In genomic region chr2:92023362-92024273, GRCm38 (mm10) we compare ENCODE assay signal across 8 mouse cellular contexts. TPM values are rescaled to one million over a fixed set of nuclear protein-coding genes. Genes with fewer than 3 reads are reported as not detected.
DNase-seq lines count a peak whose midpoint lies in the region; ATAC-seq and TF ChIP-seq lines count a peak whose summit lies in the region.

No protein-coding gene starts in this region.

- peak; percentile 40 for ATAC-seq in forebrain, postnatal 0 days
- 0 out of 2 replicates have a peak, but pooled peaks have one; percentile 43 for ATAC-seq in hindbrain, embryonic 15.5 days (ENCODE audit: low FRiP score, low read depth)
- peak; percentile 22 for ATAC-seq in liver, embryonic 16.5 days (ENCODE audit: low read depth)
- peak; percentile 54; the same call in 1 of the 2 replicates for ATAC-seq in neural tube, embryonic 14.5 days (ENCODE audit: low read depth)

- WGBS in forebrain, postnatal 0 days, result 7% methylated on average over 44 of the region's 56 CpGs
- WGBS in hindbrain, embryonic 15.5 days, result 6% methylated on average over 44 of the region's 56 CpGs
- 3% methylated on average over 47 of the region's 56 CpGs for WGBS in liver, embryonic 16.5 days (ENCODE audit: insufficient replicate concordance)
- WGBS in neural tube, embryonic 14.5 days, result 7% methylated on average over 44 of the region's 56 CpGs

- H3K9me3 ChIP-seq in forebrain, postnatal 0 days (ENCODE audit: low read length), result no peaks in the 10 kb centered on the region
- no peaks in the 10 kb centered on the region for H3K9me3 ChIP-seq in hindbrain, embryonic 15.5 days
- no peaks in the 10 kb centered on the region for H3K9me3 ChIP-seq in liver, embryonic 16.5 days (replicated peaks; ENCODE audit: control insufficient read depth, low read length)
- H3K9me3 ChIP-seq in neural tube, embryonic 14.5 days (ENCODE audit: control insufficient read depth, low read length), result no peaks in the 10 kb centered on the region

- H3K9ac ChIP-seq in forebrain, postnatal 0 days, result peak overlapping the region; percentile 58
- H3K9ac ChIP-seq in hindbrain, embryonic 15.5 days, result peak overlapping the region; percentile 64
- H3K9ac ChIP-seq in liver, embryonic 16.5 days (ENCODE audit: low read depth, low read length), result peak overlapping the region; percentile 56
- H3K9ac ChIP-seq in neural tube, embryonic 14.5 days (replicated peaks; ENCODE audit: low read depth, low read length), result peak overlapping the region; percentile 58

- H3K36me3 ChIP-seq in forebrain, postnatal 0 days (ENCODE audit: insufficient read depth), result no peaks in the 10 kb centered on the region
- no peaks in the 10 kb centered on the region for H3K36me3 ChIP-seq in hindbrain, embryonic 15.5 days
- no peaks in the 10 kb centered on the region for H3K36me3 ChIP-seq in liver, embryonic 16.5 days (ENCODE audit: control insufficient read depth, insufficient read depth)
- no peaks in the 10 kb centered on the region for H3K36me3 ChIP-seq in neural tube, embryonic 14.5 days (ENCODE audit: control insufficient read depth, insufficient read depth, low read length)

- intact Hi-C loops in left cerebral cortex, postnatal 4 days (cut with DNase I), result no loop called here
- intact Hi-C loops in left cerebral cortex, postnatal 14 days (cut with DNase I), result no loop called here

- no peak overlapping the region for H3K27ac ChIP-seq in forebrain, postnatal 0 days (ENCODE audit: low read depth, low read length)
- H3K27ac ChIP-seq in hindbrain, embryonic 15.5 days (replicated peaks), result no peak overlapping the region
- H3K27ac ChIP-seq in liver, embryonic 16.5 days (ENCODE audit: low read length), result no peak overlapping the region
- H3K27ac ChIP-seq in neural tube, embryonic 14.5 days (ENCODE audit: low read depth, low read length), result no peak overlapping the region

- H3K4me2 ChIP-seq in forebrain, postnatal 0 days (ENCODE audit: low read depth), result peak overlapping the region; percentile 95
- H3K4me2 ChIP-seq in hindbrain, embryonic 15.5 days, result peak overlapping the region; percentile 99
- peak overlapping the region; percentile 76 for H3K4me2 ChIP-seq in liver, embryonic 16.5 days (ENCODE audit: low read depth, low read length)
- H3K4me2 ChIP-seq in neural tube, embryonic 14.5 days (ENCODE audit: low read depth, low read length), result peak overlapping the region; percentile 94

- TF ChIP-seq CTCF in forebrain, postnatal 0 days (IDR thresholded peaks at IDR 0.05; ENCODE audit: low read depth), result peak; percentile 61

- H3K4me3 ChIP-seq in forebrain, postnatal 0 days (ENCODE audit: low read depth, low read length), result peak overlapping the region; percentile 60
- H3K4me3 ChIP-seq in hindbrain, embryonic 15.5 days, result peak overlapping the region; percentile 73
- H3K4me3 ChIP-seq in liver, embryonic 16.5 days (ENCODE audit: low read depth, low read length), result peak overlapping the region; percentile 61
- H3K4me3 ChIP-seq in neural tube, embryonic 14.5 days (ENCODE audit: low read depth, low read length), result peak overlapping the region; percentile 51

- no peaks in the 10 kb centered on the region for H3K4me1 ChIP-seq in forebrain, postnatal 0 days (ENCODE audit: insufficient read depth)
- H3K4me1 ChIP-seq in hindbrain, embryonic 15.5 days (replicated peaks), result peaks cover 15% of the 10 kb centered on the region
- H3K4me1 ChIP-seq in liver, embryonic 16.5 days (ENCODE audit: control insufficient read depth, low read depth, low read length), result no peaks in the 10 kb centered on the region; the same call in 1 of the 2 replicates
- no peaks in the 10 kb centered on the region for H3K4me1 ChIP-seq in neural tube, embryonic 14.5 days (ENCODE audit: control insufficient read depth, insufficient read depth, low read length)

- H3K27me3 ChIP-seq in forebrain, postnatal 0 days (ENCODE audit: insufficient read depth, low read length), result peaks cover 3% of the 10 kb centered on the region
- peaks cover 19% of the 10 kb centered on the region for H3K27me3 ChIP-seq in hindbrain, embryonic 15.5 days
- peaks cover 21% of the 10 kb centered on the region for H3K27me3 ChIP-seq in liver, embryonic 16.5 days (ENCODE audit: control insufficient read depth, insufficient read depth, low read depth, low read length)
- peaks cover 10% of the 10 kb centered on the region for H3K27me3 ChIP-seq in neural tube, embryonic 14.5 days (ENCODE audit: control insufficient read depth, insufficient read depth, low read length)

- DNase-seq in left cerebral cortex, postnatal 4 days, result peak; percentile 44
- DNase-seq in left cerebral cortex, postnatal 14 days (ENCODE audit: low spot score in 2 of 2), result no peak
- DNase-seq in adrenal gland, adult 8-10 months, result peak; percentile 13
- peak; percentile 39 for DNase-seq in forebrain, postnatal 0 days
- DNase-seq in frontal cortex, postnatal 14 days (ENCODE audit: low spot score in 2 of 2), result no peak

RNA-seq across cellular contexts. Expression of gene Creb3l1, which starts 0.7 kb away (rescaled TPM):
- 10 to 100 TPM; 10.3 to 12.4 TPM for total RNA-seq in left cerebral cortex, postnatal 4 days (2021)
- 1 to 10 TPM; 3.9 to 6.0 TPM for total RNA-seq in left cerebral cortex, postnatal 14 days (2021)
- 10 to 100 TPM in 2 of 4 experiments, 1 to 10 TPM in 2; 5.2 to 22.4 (median 9.8) TPM for total RNA-seq in adrenal gland, adult 8-10 months (2022)
- total RNA-seq in forebrain, postnatal 0 days (2014; rRNA removed), result 1.4 and 2.0 TPM in 2 replicates
- polyA plus RNA-seq in forebrain, postnatal 0 days (2015; fragmentation: Nextera tagmentation; extraction: Ambion mirVana), result 2.9 TPM in 2 replicates
- polyA plus RNA-seq in hindbrain, embryonic 15.5 days (2015; fragmentation: Nextera tagmentation; extraction: Ambion mirVana), result 2.2 and 2.9 TPM in 2 replicates
- 0.72 and 1.3 TPM in 2 replicates for polyA plus RNA-seq in liver, embryonic 16.5 days (2015; fragmentation: Nextera tagmentation; extraction: Ambion mirVana)
- 1.2 and 4.5 TPM in 2 replicates for polyA plus RNA-seq in neural tube, embryonic 14.5 days (2014; fragmentation: Nextera tagmentation; extraction: Ambion mirVana)

RNA-seq across cellular contexts. Expression of gene Dgkz, which starts 48.0 kb away (rescaled TPM):
- total RNA-seq in left cerebral cortex, postnatal 4 days (2021), result 100 to 1,000 TPM; 134 to 158 TPM
- total RNA-seq in left cerebral cortex, postnatal 14 days (2021), result 100 to 1,000 TPM; 342 to 377 TPM
- total RNA-seq in adrenal gland, adult 8-10 months (2022), result 10 to 100 TPM; 47.7 to 87.4 (median 66.3) TPM
- total RNA-seq in forebrain, postnatal 0 days (2014; rRNA removed), result 112 and 116 TPM in 2 replicates
- polyA plus RNA-seq in forebrain, postnatal 0 days (2015; fragmentation: Nextera tagmentation; extraction: Ambion mirVana), result 29.1 and 31.4 TPM in 2 replicates
- polyA plus RNA-seq in hindbrain, embryonic 15.5 days (2015; fragmentation: Nextera tagmentation; extraction: Ambion mirVana), result 32.4 and 40.9 TPM in 2 replicates
- 20.2 and 24.1 TPM in 2 replicates for polyA plus RNA-seq in liver, embryonic 16.5 days (2015; fragmentation: Nextera tagmentation; extraction: Ambion mirVana)
- 36.7 and 51.1 TPM in 2 replicates for polyA plus RNA-seq in neural tube, embryonic 14.5 days (2014; fragmentation: Nextera tagmentation; extraction: Ambion mirVana)

Comparison
In these comparisons a context has a peak if more than half of its experiments do, and no peak if none do; other contexts are left out.
1. DNase-seq: peak in left cerebral cortex, postnatal 4 days (single experiment), adrenal gland, adult 8-10 months (single experiment) and forebrain, postnatal 0 days (single experiment); none in left cerebral cortex, postnatal 14 days (0 of 2) and frontal cortex, postnatal 14 days (0 of 2).
2. Peak in every context shown above with its lines, with median percentiles within 50 percentile points of each other: ATAC-seq, H3K4me2 ChIP-seq, H3K4me3 ChIP-seq and H3K9ac ChIP-seq.